Mouse (Mus musculus) liver, embryonic 14.5 days (tissue): ENCODE data around the gene Serf1. TPM values are rescaled to one million over a fixed set of nuclear protein-coding genes. Genes with fewer than 3 reads are reported as not detected.

Experiments used
- ATAC-seq: fragments of 200-750 bp; cut with Nextera tagmentation; 2 replicates; pipeline ENCODE4 v1.8.0; 2017; ENCODE audit warnings: moderate number of reproducible peaks, mild to moderate bottlenecking, moderate library complexity; ENCODE audit not compliant: insufficient read depth
- DNase-seq, 3 experiments: peaks; one replicate each; pipeline ENCODE4 v3.0.0-alpha.2; 2012 to 2013; ENCODE audit warnings: low read depth in 3 of 3, low spot score in 3 of 3
- H3K27ac ChIP-seq: fragments of 300-500 bp; sonication (generic); 2 replicates; pipeline ENCODE4 v1.5.1; 2014; ENCODE audit warnings: moderate library complexity, mild to moderate bottlenecking, control low read depth, inconsistent platforms
- H3K27me3 ChIP-seq: fragments of 300-500 bp; sonication (generic); 2 replicates; pipeline ENCODE4 v1.6.1; 2014; ENCODE audit warnings: mild to moderate bottlenecking, low read length, moderate library complexity; ENCODE audit not compliant: control insufficient read depth, insufficient read depth
- H3K36me3 ChIP-seq: fragments of 300-500 bp; sonication (generic); replicated peaks from 2 replicates; pipeline ENCODE4 v1.6.1; 2014; ENCODE audit warnings: low read depth; ENCODE audit not compliant: control insufficient read depth, insufficient read depth
- H3K4me1 ChIP-seq, 2 experiments: fragments of 200-500 bp in 1 of 2; fragments of 300-500 bp in 1 of 2; sonication (generic) in 1 of 2; replicated peaks; 2 replicates each; pipeline ENCODE4 v1.6.1; 2012 to 2014; ENCODE audit warnings: antibody characterized with exemption in 1 of 2, inconsistent platforms in 1 of 2, low read length in 1 of 2; ENCODE audit not compliant: control insufficient read depth in 2 of 2, insufficient read depth in 2 of 2
- H3K4me2 ChIP-seq: fragments of 300-500 bp; sonication (generic); 2 replicates; pipeline ENCODE4 v1.6.1; 2014; ENCODE audit warnings: low read depth, mild to moderate bottlenecking, control low read depth, moderate library complexity
- H3K4me3 ChIP-seq, 2 experiments: fragments of 200-500 bp in 1 of 2; fragments of 300-500 bp in 1 of 2; sonication (generic) in 1 of 2; 2 replicates each; pipeline ENCODE4 v1.5.1; 2012 to 2014; ENCODE audit warnings: low read depth in 2 of 2, low read length in 2 of 2, mild to moderate bottlenecking in 2 of 2, control low read depth in 1 of 2, inconsistent platforms in 1 of 2, moderate library complexity in 1 of 2; ENCODE audit not compliant: insufficient read depth in 1 of 2
- H3K9ac ChIP-seq: fragments of 300-500 bp; sonication (generic); replicated peaks from 2 replicates; pipeline ENCODE4 v1.6.1; 2014; ENCODE audit warnings: mild to moderate bottlenecking, control low read depth, moderate library complexity
- H3K9me3 ChIP-seq: fragments of 300-500 bp; sonication (generic); 2 replicates; pipeline ENCODE4 v1.6.1; 2016; ENCODE audit warnings: low read length, mixed read lengths; ENCODE audit not compliant: control insufficient read depth
- CTCF ChIP-seq: IDR thresholded peaks from 2 replicates; pipeline ENCODE4 v1.5.1; 2016; ENCODE audit warnings: antibody characterized with exemption, low read depth, control low read depth
- EP300 ChIP-seq: IDR thresholded peaks from 2 replicates; pipeline ENCODE4 v1.6.1; 2016; ENCODE audit warnings: antibody characterized with exemption, low read depth
- WGBS: fragments of 180-500 bp; shearing (Covaris S2); extraction: QIAGEN DNeasy Blood & Tissue Kit; methylation state at CpG from one replicate; pipeline ENCODE4 v1.1.7; 2014; ENCODE audit not compliant: insufficient replicate concordance; 5-methylcytosine and 5-hydroxymethylcytosine counted together
- polyA plus RNA-seq, 2 experiments: library from polyadenylated mRNA; depleted of rRNA in 1 of 2; stranded (reverse) in 1 of 2; unstranded in 1 of 2; fragments of >200 nt; fragmentation: Nextera tagmentation in 1 of 2; extraction: Ambion mirVana in 1 of 2; gene quantifications; 2 replicates each; pipeline versions ENCODE4 v1.2.1 to v1.2.3; 2012 to 2014

Gene Serf1
- polyA plus RNA-seq (2012; rRNA removed) = 4.3 and 8.9 TPM in 2 replicates
- polyA plus RNA-seq (2014; fragmentation: Nextera tagmentation; extraction: Ambion mirVana) = 20.2 and 21.7 TPM in 2 replicates

DNA sequence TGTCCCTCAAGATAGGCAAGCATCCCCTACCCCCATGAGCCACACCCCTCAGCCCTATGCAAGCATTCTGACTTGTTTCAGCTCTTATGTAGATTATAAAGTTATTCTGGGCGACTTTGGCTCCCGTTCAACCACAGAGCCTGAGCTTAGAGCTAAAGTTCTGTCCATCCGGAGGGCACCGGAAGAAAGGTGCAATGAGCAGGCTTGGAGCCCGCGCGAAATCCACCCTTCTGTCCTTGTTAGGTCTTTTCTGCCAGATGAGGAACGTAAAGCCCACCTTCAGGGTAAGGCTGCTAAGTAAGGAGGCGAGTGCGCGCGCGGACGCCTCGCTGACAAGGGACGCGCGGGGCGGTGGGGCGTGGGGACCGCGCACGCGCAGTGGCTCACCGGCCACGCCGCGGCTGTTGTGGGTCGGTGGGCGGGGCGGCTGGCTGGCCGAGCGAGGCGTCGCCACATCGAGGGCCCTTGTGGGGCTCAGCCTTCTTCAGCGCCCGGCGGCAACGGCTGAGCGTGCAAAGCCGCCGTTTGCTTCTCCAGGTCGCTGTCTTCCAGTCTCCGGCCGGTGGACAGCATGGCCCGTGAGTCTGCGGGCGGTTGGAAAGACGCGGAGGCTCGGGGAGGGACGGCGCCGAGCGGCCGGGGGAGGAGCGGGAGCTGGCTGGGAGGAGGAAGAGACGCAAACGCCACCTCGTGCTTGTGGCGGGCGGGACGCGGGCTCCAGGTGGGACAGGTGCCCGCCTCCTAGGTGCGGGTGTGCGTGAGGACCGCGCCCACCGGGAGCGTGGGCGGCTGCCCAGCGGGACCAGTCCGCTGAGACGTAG lies at the start of gene Serf1:
Gene Serf1, plus strand, starts transcription at position 361 of the 821 bp plus-strand sequence.
- DNase-seq (peak in 2 of 3 experiments; percentile 29 to 33), ATAC-seq (peak; percentile 47; the same call in 1 of the 2 replicates)
- H3K36me3 ChIP-seq = no peaks in the 10 kb centered on the region
- peak within 1 kb of the TSS; percentile 67 to 69 for H3K4me3 ChIP-seq
- whole genome bisulfite sequencing = 1% methylated on average over 76 of the region's 76 CpGs
- H3K9ac ChIP-seq = peak within 1 kb of the TSS; percentile 50
- H3K27me3 ChIP-seq = no peaks in the 10 kb centered on the region
- TF ChIP-seq EP300 (no peak), CTCF (no peak)
- H3K4me2 ChIP-seq = peak within 1 kb of the TSS; percentile 91
- peaks cover 0 to 2% of the 10 kb centered on the region in 2 experiments; a peak in 2 of 4 replicates for H3K4me1 ChIP-seq
- H3K9me3 ChIP-seq = no peaks in the 10 kb centered on the region
- no peak within 1 kb of the TSS for H3K27ac ChIP-seq

GRCm38 (mm10) chr13:100063936-100064335 lies 43.9 kb upstream of the Serf1 start:
- 90% methylated on average over 3 of the region's 3 CpGs for WGBS
- H3K27me3 ChIP-seq = no peaks in the 10 kb centered on the region
- ATAC-seq = no peak
- H3K36me3 ChIP-seq = peaks cover 51% of the 10 kb centered on the region
- no peaks in the 10 kb centered on the region for H3K9me3 ChIP-seq
- no peak overlapping the region for H3K27ac ChIP-seq
- no peak overlapping the region for H3K9ac ChIP-seq
- no peaks in the 10 kb centered on the region for H3K4me1 ChIP-seq
- no peak overlapping the region for H3K4me3 ChIP-seq
- DNase-seq = no peak
- no peak for TF ChIP-seq EP300
- TF ChIP-seq CTCF = no peak
- no peak overlapping the region for H3K4me2 ChIP-seq

DNA sequence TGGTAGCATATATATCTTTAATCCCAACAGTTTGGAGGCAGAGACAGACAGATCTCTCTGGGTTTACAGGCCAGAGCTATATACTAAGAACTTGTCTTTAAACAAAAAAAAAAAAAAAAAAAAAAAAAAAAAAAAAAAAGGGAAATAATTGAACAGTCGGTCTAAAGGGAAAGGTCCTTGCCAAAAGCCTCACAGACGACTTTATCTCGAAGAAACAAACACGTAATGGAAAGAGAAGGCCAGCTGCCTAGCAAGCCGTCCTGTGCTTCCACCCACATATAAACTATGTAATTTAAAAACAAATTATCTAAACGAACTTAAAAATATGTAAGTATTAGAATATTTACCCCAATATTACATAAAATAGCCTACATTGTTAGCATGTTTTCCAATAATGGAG lies 40.0 kb upstream of the Serf1 start:
- no peak overlapping the region for H3K27ac ChIP-seq
- TF ChIP-seq EP300 (no peak), CTCF (no peak)
- no peak overlapping the region for H3K4me3 ChIP-seq
- H3K36me3 ChIP-seq = peaks cover 39% of the 10 kb centered on the region
- no peak for DNase-seq
- no peaks in the 10 kb centered on the region for H3K27me3 ChIP-seq
- no peaks in the 10 kb centered on the region for H3K9me3 ChIP-seq
- H3K9ac ChIP-seq = no peak overlapping the region
- H3K4me2 ChIP-seq = no peak overlapping the region
- WGBS = 64% methylated on average over 6 of the region's 6 CpGs
- no peak for ATAC-seq
- no peaks in the 10 kb centered on the region for H3K4me1 ChIP-seq

DNA sequence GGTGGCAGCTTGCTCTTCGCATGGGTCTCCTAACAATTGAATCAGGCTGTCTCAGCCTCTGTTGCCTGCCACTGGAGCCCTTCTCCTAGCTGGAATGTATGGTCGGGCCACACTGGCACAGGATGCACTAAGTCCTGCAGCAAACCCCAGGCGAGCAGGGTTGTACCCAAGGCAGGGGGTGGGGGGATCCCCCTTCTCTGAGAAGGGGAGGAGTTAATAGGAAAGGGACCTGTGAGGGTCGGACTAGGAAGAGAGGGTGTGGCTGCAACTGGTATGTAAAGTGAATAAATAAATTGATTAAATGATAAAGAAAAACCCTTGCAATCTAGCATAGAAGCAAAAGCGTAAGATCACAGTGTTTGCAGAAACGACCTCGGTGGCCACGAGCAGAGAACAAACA lies 36.3 kb upstream of the Serf1 start:
- peaks cover 46% of the 10 kb centered on the region for H3K36me3 ChIP-seq
- no peaks in the 10 kb centered on the region for H3K27me3 ChIP-seq
- H3K9me3 ChIP-seq = no peaks in the 10 kb centered on the region
- no peak overlapping the region for H3K27ac ChIP-seq
- DNase-seq = no peak
- ATAC-seq = no peak
- WGBS = 75% methylated on average over 8 of the region's 8 CpGs
- H3K4me3 ChIP-seq = no peak overlapping the region
- H3K9ac ChIP-seq = no peak overlapping the region
- H3K4me2 ChIP-seq = no peak overlapping the region
- TF ChIP-seq EP300 (no peak), CTCF (no peak)
- no peaks in the 10 kb centered on the region for H3K4me1 ChIP-seq

- Histone ChIP-seq H3K4me1 (peaks cover 7 to 16% of the 10 kb centered on the region in 2 experiments; a peak in 3 of 4 replicates), H3K36me3 (peaks cover 41% of the 10 kb centered on the region), H3K9me3 (no peaks in the 10 kb centered on the region), H3K27me3 (no peaks in the 10 kb centered on the region), H3K9ac (no peak overlapping the region), H3K4me2 (no peak overlapping the region), H3K4me3 (no peak overlapping the region), H3K27ac (no peak overlapping the region)
- DNase-seq (no peak), ATAC-seq (no peak)
- 21% methylated on average over 6 of the region's 6 CpGs for WGBS
- no peak for TF ChIP-seq CTCF
- TF ChIP-seq EP300 = no peak
Measured at GRCm38 (mm10) chr13:100098808-100099207, 9.0 kb upstream of the Serf1 start.
